Mouse (Mus musculus) C2C12 (cell line): ENCODE measurements around the gene Iqsec2.

Experiments used
- CEBPB ChIP-seq: IDR thresholded peaks from one replicate; pipeline ENCODE4 v1.6.1; 2011; ENCODE audit warnings: low read depth, mild to moderate bottlenecking, control low read depth, moderate library complexity
- CTCF ChIP-seq: IDR thresholded peaks from one replicate; pipeline ENCODE4 v1.5.1; 2011; ENCODE audit not compliant: control insufficient read depth, insufficient read depth, insufficient read length
- FOSL1 ChIP-seq: IDR thresholded peaks from one replicate; pipeline ENCODE4 v1.8.0; 2011; ENCODE audit warnings: mild to moderate bottlenecking, low read length; ENCODE audit not compliant: poor library complexity, insufficient read depth, severe bottlenecking
- MAX ChIP-seq: IDR thresholded peaks from one replicate; pipeline ENCODE4 v1.6.1; 2011; ENCODE audit warnings: mild to moderate bottlenecking, control low read depth
- MYOG ChIP-seq: IDR thresholded peaks from one replicate; pipeline ENCODE4 v1.6.1; 2011; ENCODE audit not compliant: control insufficient read depth, insufficient read length; ENCODE audit errors: extremely low read depth
- USF1 ChIP-seq: IDR thresholded peaks from one replicate; pipeline ENCODE4 v1.6.1; 2011; ENCODE audit warnings: low read depth, mild to moderate bottlenecking, control low read depth, moderate library complexity

- TF ChIP-seq CTCF = no peak
- no peak for TF ChIP-seq MYOG
- TF ChIP-seq USF1 = no peak
- TF ChIP-seq FOSL1 = no peak
- no peak for TF ChIP-seq CEBPB
- TF ChIP-seq MAX = no peak
Observed at GRCm38 (mm10) chrX:152166161-152166560, 22.1 kb downstream of the Iqsec2 start.
